Mouse (Mus musculus): ENCODE results near the gene Dennd1a. TPM values are rescaled to one million over a fixed set of nuclear protein-coding genes. Genes with fewer than 3 reads are reported as not detected.
"Not testable (repeated sequence)": the region's sequence is repeated elsewhere in the genome, so short reads cannot be mapped to it uniquely, and the experiment has no call there.

Dennd1a gene
- total RNA-seq, 2 experiments from 2014 or later: 74.5 to 76.5 TPM

DNA sequence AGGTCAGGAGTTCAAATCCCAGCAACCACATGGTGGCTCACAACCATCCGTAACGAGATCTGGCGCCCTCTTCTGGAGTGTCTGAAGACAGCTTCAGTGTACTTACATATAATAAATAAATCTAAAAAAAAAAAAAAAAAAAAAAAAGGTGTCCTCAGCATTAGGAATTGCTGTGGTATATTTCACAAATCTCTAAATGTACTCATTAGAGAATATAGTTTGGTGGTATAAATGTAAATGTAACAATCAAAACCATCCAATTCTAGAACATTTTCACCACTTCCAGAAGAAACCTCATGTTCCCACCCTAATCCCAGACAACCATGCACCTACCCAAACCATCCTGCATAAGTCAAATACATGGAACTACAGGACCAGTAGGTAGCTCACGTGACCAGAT is 350.3 kb downstream of the Dennd1a start:
- DNase-seq (ENCODE audit: low spot score in 2 of 2); intact Hi-C loops (cut with DNase I): not testable (repeated sequence)

DNA sequence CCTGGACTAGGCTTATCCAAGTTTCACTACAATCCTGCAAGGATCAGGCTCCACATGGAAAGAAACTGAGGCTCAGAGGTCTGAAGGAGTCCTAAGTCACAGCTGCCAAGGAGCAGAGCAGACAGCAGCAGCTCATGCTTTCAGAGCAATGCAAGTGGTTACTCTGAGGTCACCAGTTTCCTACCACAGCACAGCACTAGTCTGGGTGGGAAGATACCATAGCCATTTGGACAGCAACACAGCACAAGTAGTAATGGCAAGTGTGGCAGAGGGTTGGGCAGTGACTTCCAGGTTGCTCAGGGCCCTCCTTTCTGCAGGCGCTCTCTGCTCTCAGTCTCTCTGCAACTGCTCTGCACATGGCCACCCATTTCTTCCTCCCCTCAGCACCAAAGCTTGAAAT is 354.9 kb downstream of the Dennd1a start:
- intact Hi-C loops (cut with DNase I): no loop called here
- DNase-seq (ENCODE audit: low spot score in 2 of 2): no peak

DNA sequence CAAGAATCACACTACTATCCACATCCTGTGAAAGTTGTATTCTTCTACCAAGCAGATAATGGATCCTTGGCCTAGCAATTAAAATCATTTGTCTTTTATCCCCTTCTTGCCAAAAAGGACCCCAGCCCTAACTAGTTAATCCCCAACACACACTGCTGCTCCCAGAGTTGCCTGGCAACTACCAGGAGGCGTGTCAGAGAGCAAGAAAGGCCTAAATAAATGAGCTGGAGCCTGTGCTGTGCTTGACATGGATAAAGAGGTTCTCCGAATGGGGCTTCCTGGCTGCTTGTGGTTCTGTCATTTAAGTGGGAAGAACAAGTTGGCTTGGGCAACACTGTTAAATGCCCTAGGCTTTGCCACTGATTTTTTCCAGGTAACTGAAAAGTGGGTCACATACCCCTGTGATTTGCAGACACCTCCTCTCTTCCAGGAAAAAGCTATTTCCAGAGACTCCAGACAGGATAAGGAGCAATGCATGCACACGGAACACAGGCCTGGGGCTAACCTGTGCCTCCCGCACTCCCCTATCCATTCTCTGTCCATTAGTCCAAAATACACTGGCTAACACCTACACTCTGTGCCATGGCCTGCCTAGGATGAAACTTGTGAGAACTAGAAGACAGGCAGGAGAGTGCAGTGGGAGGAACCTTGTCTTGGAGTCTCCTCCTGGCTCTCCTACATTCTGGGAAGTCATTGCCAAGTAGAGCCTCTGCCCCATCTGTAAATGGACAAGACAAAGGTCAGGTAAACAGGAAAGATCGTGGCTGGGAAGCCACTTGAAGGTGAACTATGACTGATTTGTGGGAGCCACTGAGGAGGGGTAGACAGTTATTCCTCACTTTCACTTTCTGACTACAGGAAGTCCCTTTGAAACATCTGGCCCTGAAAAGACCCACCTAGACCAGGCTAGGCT is 355.9 kb downstream of the Dennd1a start:
- no peak for DNase-seq (ENCODE audit: low spot score in 2 of 2)

GRCm38 (mm10) chr2:37926133-37926503 is 361.1 kb downstream of the Dennd1a start:
- intact Hi-C loops (cut with DNase I): loop anchor here (10.0 kb wide), 1 partner anchor 689 kb away; no protein-coding TSS in a partner anchor
- DNase-seq (ENCODE audit: low spot score in 2 of 2): no peak

More for the DNA sequence above, 355.9 kb downstream of the Dennd1a start:
- intact Hi-C loops (cut with DNase I): no loop called here

GRCm38 (mm10) chr2:37925413-37926132 is 361.6 kb downstream of the Dennd1a start:
- intact Hi-C loops (cut with DNase I): loop anchor here (2.0 to 10.0 kb wide), 2 partner anchors 451 to 689 kb away; no protein-coding TSS in a partner anchor
- DNase-seq (ENCODE audit: low spot score in 2 of 2): no peak

- intact Hi-C loops (cut with DNase I): loop anchor here (5.0 kb wide), 1 partner anchor 92 kb away; no protein-coding TSS in a partner anchor
- DNase-seq (ENCODE audit: low spot score in 2 of 2): peak in 1 of 2 experiments; percentile 32
Measured at GRCm38 (mm10) chr2:37908721-37909506, 378.3 kb downstream of the Dennd1a start.

DNA sequence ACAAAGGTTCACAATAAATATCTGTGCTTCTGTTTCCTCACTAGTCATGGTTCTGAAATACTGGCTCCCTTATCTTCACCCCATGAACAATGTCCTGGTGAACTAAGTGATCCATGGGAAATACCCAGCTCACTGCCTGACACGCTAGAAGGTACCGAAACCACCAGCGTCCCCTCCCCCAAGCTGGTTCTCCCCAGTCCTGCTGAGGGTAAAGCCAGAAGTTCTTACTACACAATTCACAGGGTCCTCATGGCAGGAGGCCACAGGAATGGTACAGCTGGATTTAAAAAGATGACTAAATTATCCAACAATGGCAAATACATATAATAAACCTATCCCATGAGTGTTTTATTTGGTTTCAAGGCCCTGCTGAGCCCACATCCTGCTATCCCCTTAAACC is 378.9 kb downstream of the Dennd1a start:
- DNase-seq (ENCODE audit: low spot score in 2 of 2): no peak
- intact Hi-C loops (cut with DNase I): loop anchor here (5.0 kb wide), 1 partner anchor 91 kb away; no protein-coding TSS in a partner anchor

DNA sequence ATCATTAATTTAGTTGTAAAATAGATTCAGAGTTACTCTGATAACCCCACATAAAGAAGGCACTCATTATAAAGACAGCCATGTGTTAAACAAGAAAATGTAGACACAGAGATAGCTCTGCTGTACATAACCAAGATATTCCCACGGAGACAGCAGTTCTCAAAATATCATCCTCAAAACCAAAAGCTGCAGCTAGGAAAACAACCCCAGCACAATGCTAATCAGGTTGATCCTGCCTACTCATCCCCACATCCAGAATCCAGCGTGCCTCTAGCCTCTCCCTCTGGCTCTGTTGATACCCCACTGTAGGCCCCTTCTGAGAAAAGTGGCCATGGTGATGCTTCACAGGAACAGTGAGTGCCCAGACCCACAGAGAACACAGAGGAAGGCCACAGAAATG is 380.9 kb downstream of the Dennd1a start:
- DNase-seq (ENCODE audit: low spot score in 2 of 2): peak in 1 of 2 experiments; percentile 28
- intact Hi-C loops (cut with DNase I): loop anchor here (5.0 kb wide), 1 partner anchor 89 kb away; no protein-coding TSS in a partner anchor

GRCm38 (mm10) chr2:37903286-37903685 is 383.9 kb downstream of the Dennd1a start:
- no peak for DNase-seq (ENCODE audit: low spot score in 2 of 2)

DNA sequence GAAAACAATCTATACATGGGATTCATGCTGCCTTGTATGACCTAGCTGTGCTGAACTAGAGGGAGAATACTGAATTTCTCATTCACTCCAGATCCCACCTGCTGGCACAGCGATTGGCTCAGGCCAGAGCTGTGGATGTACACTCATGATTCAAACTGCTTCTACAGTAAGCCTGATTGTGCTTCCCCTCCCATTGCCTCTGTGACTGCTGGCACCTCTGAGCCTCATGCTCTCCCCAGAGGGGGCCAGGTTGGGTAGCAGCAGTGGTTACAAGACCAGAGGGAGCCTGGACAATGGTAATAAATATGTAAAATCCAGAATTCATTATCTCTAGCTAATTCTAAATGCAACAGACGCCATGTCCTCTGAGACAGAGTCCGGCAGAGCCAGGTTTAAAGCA is 404.0 kb downstream of the Dennd1a start:
- no peak for DNase-seq (ENCODE audit: low spot score in 2 of 2)
- intact Hi-C loops (cut with DNase I): no loop called here

More at GRCm38 (mm10) chr2:37903286-37903685, 383.9 kb downstream of the Dennd1a start:
- intact Hi-C loops (cut with DNase I): no loop called here

DNA sequence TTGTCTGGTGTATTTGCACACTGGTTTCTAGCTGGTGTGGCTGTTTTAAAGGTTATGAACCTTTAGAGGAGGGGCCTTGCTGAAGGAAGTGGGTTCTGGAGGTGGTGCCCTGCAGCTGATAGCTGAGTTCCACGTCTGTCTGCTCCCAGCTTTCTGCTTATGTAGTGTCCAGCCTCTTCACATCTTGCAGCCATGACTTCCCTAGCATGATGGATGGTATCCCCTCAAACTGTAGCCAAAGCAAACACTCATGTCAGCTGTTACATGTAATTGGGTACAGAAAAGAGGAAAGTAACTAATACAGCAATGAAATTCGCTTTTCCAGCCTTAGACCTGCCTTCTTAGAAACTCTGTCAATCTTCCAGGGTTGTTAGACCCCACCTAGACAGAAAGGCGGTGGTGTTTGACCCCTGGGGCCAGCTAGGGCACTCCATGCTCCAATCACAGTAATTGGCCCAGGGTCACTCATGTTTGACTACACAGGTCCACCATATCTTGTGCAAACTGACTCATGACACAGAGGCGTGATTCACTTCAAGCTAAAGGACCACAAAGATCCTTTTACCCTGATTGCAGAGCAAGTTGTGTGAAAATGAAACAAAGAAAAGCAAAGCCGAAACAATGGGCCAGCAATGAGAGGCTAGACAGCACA is 405.8 kb downstream of the Dennd1a start:
- intact Hi-C loops (cut with DNase I): no loop called here

GRCm38 (mm10) chr2:37879697-37880096 is 407.5 kb downstream of the Dennd1a start:
- intact Hi-C loops (cut with DNase I): no loop called here
- DNase-seq (ENCODE audit: low spot score in 2 of 2): no peak

More for the DNA sequence above, 405.8 kb downstream of the Dennd1a start:
- DNase-seq (ENCODE audit: low spot score in 2 of 2): no peak

- intact Hi-C loops (cut with DNase I): no loop called here
- DNase-seq (ENCODE audit: low spot score in 2 of 2): no peak
Measured at GRCm38 (mm10) chr2:37872791-37873190, 414.4 kb downstream of the Dennd1a start.

- intact Hi-C loops (cut with DNase I): no loop called here
- no peak for DNase-seq (ENCODE audit: low spot score in 2 of 2)
Measured at GRCm38 (mm10) chr2:37869628-37870027, 417.6 kb downstream of the Dennd1a start.

DNA sequence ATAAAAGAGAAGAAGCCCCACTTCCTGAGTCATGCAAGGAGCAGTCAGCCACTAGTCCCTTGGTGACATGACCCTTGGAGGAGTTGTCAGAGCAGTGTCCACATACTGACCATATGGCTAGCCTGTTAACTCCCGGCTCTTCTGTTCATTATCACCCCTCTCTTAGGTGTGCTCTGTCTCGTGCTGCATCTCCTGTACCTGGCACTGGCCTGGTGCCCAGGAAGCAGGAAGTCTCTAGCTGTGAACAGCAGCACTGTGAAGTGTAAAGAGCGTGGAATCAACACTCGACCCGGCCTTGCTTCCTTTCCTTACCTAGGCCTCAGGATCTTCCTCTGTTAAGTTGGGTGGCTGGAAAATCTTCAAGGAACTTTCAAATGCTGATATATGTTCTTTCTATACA is 419.8 kb downstream of the Dennd1a start:
- intact Hi-C loops (cut with DNase I): no loop called here
- DNase-seq (ENCODE audit: low spot score in 2 of 2): no peak

- intact Hi-C loops (cut with DNase I): no loop called here
- DNase-seq (ENCODE audit: low spot score in 2 of 2): no peak
Measured at GRCm38 (mm10) chr2:37857472-37857871, 429.7 kb downstream of the Dennd1a start.

DNA sequence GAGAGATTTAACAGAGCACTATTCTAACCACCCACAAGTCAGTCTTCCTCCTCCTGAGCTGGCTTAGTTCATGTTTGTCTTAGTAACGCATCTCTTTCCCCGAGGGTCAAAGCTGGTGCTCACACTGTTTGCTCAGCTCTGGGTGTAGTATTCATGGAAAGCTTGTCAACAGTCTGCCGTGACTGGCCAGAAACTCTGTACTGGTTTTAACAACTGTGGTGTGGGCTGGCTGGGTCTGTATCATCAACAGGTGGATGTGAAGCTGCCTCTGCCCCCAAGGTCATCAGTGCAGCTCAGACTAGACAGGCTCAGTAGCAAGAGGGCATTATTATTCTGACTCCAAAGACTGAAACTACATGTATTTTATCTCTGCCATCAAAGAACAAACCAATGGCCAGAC is 430.2 kb downstream of the Dennd1a start:
- intact Hi-C loops (cut with DNase I): no loop called here
- DNase-seq (ENCODE audit: low spot score in 2 of 2): no peak

DNA sequence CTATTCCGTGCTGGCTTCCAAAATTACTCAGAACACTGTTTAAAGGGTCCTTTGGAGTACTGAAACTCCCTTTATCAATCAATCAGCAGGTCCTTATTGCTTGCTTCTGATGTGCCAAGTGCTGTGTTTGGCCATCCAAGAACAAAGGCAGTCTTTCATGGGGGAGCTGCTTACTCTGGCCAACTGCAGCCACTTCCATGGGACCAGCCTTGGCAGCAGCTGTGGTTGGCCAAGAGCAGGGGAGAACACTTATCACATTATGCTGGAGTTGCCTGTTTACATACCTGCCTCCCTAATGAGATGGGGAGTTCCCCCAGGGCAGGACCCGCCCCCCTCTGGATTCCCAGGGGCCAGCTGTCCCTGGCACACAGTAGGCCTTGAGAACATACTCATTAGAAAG is 432.0 kb downstream of the Dennd1a start:
- intact Hi-C loops (cut with DNase I): no loop called here
- DNase-seq (ENCODE audit: low spot score in 2 of 2): no peak

DNA sequence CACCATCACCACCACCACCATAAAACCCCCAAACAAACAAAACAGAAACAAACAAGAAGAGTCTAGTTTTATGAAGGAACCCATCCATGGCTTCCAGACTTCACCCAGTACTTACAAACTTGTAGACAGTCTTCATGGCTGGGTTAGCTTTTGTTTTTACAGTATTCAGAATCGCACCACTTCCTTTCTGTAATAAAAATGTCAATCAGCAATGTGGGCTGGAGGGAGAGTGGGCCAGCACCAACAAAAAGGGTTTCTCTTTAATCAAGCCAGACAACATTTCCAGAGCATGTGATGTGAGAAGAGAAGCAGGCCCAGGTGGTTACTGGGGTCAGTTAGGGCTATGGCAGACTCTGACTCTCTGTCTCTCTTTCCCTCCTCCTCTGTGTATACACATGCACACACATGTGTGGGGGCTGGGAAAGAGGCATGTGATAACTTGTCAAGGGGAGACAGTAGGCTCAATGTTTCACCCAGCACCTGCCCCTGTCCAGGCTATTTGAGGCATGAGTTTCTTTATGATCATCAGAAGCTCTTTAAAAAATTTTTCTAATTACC is 433.2 kb downstream of the Dennd1a start:
- no peak for DNase-seq (ENCODE audit: low spot score in 2 of 2)
- intact Hi-C loops (cut with DNase I): no loop called here

Data from left cerebral cortex, postnatal 36 days (tissue).